Mouse (Mus musculus) lung, postnatal 0 days (tissue): ENCODE data around the gene Gm49601. TPM values are rescaled to one million over a fixed set of nuclear protein-coding genes. Genes with fewer than 3 reads are reported as not detected.
A peak's percentile ranks its signal among the peaks of the same experiment; 100 is the strongest.

Experiments used
- ATAC-seq: fragments of 200-750 bp; cut with Nextera tagmentation; 2 replicates; pipeline ENCODE4 v1.8.0; 2017; ENCODE audit warnings: moderate library complexity
- DNase-seq: peaks from one replicate; pipeline ENCODE4 v3.0.0-alpha.2; 2016; ENCODE audit warnings: low spot score
- H3K27ac ChIP-seq: fragments of 300-500 bp; sonication (generic); 2 replicates; pipeline ENCODE4 v1.5.1; 2014; ENCODE audit warnings: antibody characterized with exemption, mild to moderate bottlenecking, low read length, mixed read lengths
- H3K27me3 ChIP-seq: fragments of 300-500 bp; sonication (generic); replicated peaks from 2 replicates; pipeline ENCODE4 v1.6.1; 2014; ENCODE audit warnings: low read length, mixed read lengths; ENCODE audit not compliant: insufficient read depth
- H3K36me3 ChIP-seq: fragments of 300-500 bp; sonication (generic); 2 replicates; pipeline ENCODE4 v1.6.1; 2014; ENCODE audit warnings: low read length, mixed read lengths; ENCODE audit not compliant: insufficient read depth
- H3K4me1 ChIP-seq: fragments of 300-500 bp; sonication (generic); 2 replicates; pipeline ENCODE4 v1.6.1; 2014; ENCODE audit warnings: antibody characterized with exemption, low read depth, low read length, mixed read lengths; ENCODE audit not compliant: insufficient read depth
- H3K4me2 ChIP-seq: fragments of 300-500 bp; sonication (generic); replicated peaks from 2 replicates; pipeline ENCODE4 v1.6.1; 2014; ENCODE audit warnings: low read depth, mild to moderate bottlenecking, low read length, moderate library complexity, mixed read lengths
- H3K4me3 ChIP-seq: fragments of 300-500 bp; sonication (generic); 2 replicates; pipeline ENCODE4 v1.5.1; 2014; ENCODE audit warnings: low read depth, low read length
- H3K9ac ChIP-seq: fragments of 300-500 bp; sonication (generic); replicated peaks from 2 replicates; pipeline ENCODE4 v1.6.1; 2014; ENCODE audit warnings: low read depth, mild to moderate bottlenecking
- H3K9me3 ChIP-seq: fragments of 300-500 bp; sonication (generic); 2 replicates; pipeline ENCODE4 v1.6.1; 2016; ENCODE audit warnings: low read length, mixed read lengths
- CTCF ChIP-seq: IDR thresholded peaks from 2 replicates; pipeline ENCODE4 v1.5.1; 2016; ENCODE audit warnings: antibody characterized with exemption, mild to moderate bottlenecking
- EP300 ChIP-seq: IDR thresholded peaks from 2 replicates; pipeline ENCODE4 v1.6.1; 2016; ENCODE audit warnings: antibody characterized with exemption, mild to moderate bottlenecking, control low read depth
- WGBS: fragments of 180-500 bp; shearing (Covaris S2); extraction: QIAGEN DNeasy Blood & Tissue Kit; methylation state at CpG from one replicate; pipeline ENCODE4 v1.1.7; 2014; 5-methylcytosine and 5-hydroxymethylcytosine counted together
- polyA plus RNA-seq: library from polyadenylated mRNA; unstranded; fragments of >200 nt; fragmentation: Nextera tagmentation; extraction: Ambion mirVana; gene quantifications from 2 replicates; pipeline ENCODE4 v1.2.1, GENCODE M21; 2015

Gene Gm49601
- 2.2 and 3.1 TPM in 2 replicates for polyA plus RNA-seq

DNA sequence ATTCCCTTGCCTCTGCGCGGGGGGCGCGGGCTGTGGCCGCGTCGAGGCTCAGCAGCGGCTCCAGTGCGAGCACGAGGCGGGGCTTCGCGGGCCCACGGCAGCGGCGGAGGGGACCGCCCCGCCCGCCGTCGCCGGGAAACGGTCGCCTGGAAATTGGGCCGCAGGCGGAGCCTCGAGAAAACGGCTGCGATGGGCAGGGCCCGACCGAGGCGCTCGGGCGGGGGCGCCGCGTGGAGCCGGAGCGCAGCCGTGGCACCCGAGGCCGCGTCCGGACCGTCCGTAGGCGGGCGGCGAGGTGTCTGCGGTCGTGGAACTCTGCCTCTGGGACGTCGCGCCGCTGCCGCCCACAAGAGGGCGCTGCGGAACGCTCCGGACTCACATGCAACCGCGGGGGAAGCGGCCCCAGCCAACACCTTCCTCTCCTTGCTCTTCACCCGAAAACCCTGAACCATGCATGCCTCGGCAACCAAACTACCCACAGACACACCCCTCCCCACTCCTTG is at the start of gene Gm49601:
Gm49601 (minus strand) TSS at position 52 of the 503 bp plus-strand sequence.
- H3K4me2 ChIP-seq = peak within 1 kb of the TSS; percentile 76
- no peak within 1 kb of the TSS for H3K9ac ChIP-seq
- under 1% methylated on average over 34 of the region's 65 CpGs for WGBS
- H3K27me3 ChIP-seq = peaks cover 32% of the 10 kb centered on the region
- peak; percentile 80 for DNase-seq
- H3K27ac ChIP-seq = no peak within 1 kb of the TSS
- ATAC-seq = peak; percentile 76
- peak within 1 kb of the TSS; percentile 41 for H3K4me3 ChIP-seq
- TF ChIP-seq EP300 = no peak
- TF ChIP-seq CTCF = peak; percentile 90
- H3K9me3 ChIP-seq = no peaks in the 10 kb centered on the region
- H3K36me3 ChIP-seq = no peaks in the 10 kb centered on the region
- H3K4me1 ChIP-seq = peaks cover 7% of the 10 kb centered on the region

DNA sequence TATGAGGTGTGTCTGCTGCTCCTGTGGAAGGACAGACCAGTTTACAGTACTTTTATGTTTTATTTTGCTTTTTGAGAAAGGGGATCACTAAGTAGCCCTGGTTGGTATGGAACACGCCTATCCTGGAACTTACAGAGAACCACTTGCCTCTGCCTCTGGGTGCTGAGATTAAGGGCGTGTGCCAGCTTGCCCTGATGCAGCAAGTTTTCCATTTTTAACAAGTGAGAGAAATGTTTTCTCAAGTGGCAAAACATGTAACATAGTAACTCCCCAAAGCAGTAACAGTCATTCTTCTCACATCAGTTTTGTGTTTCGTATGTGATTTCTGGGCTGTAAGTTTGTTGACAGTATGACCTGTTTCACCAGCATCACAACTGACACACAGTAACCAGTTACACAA is 46.8 kb upstream of the Gm49601 start:
- TF ChIP-seq CTCF (no peak), EP300 (no peak)
- H3K4me1 ChIP-seq = no peaks in the 10 kb centered on the region
- no peak overlapping the region for H3K27ac ChIP-seq
- no peak overlapping the region for H3K9ac ChIP-seq
- ATAC-seq (no peak), DNase-seq (no peak)
- WGBS = 60% methylated on average over 3 of the region's 3 CpGs
- H3K4me3 ChIP-seq = no peak overlapping the region
- H3K4me2 ChIP-seq = no peak overlapping the region
- no peaks in the 10 kb centered on the region for H3K36me3 ChIP-seq
- H3K9me3 ChIP-seq = no peaks in the 10 kb centered on the region
- no peaks in the 10 kb centered on the region for H3K27me3 ChIP-seq

DNA sequence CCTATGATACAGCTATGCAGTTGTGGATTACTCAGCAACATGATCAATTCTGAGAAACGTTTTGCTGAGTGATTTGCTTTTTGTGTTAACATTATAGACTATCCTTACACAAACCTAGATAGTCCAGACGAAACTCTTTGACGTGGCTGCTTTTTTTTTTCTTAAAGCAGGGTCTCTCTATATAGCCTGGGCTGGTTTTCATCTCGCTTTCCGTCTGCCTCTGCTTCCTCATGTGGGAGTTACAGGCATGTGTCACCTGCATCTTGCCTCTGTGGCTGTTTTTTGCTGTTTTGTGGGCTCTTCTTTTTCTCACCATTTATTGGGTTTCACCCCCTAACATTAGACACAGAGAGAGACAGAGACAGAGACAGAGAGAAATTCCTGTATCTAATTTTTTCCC is 45.8 kb upstream of the Gm49601 start:
- no peaks in the 10 kb centered on the region for H3K9me3 ChIP-seq
- WGBS = 52% methylated on average over 5 of the region's 5 CpGs
- DNase-seq (no peak), ATAC-seq (no peak)
- H3K27me3 ChIP-seq = no peaks in the 10 kb centered on the region
- no peak overlapping the region for H3K4me2 ChIP-seq
- H3K9ac ChIP-seq = no peak overlapping the region
- H3K4me1 ChIP-seq = no peaks in the 10 kb centered on the region
- TF ChIP-seq EP300 (no peak), CTCF (no peak)
- H3K27ac ChIP-seq = no peak overlapping the region
- no peak overlapping the region for H3K4me3 ChIP-seq
- no peaks in the 10 kb centered on the region for H3K36me3 ChIP-seq

DNA sequence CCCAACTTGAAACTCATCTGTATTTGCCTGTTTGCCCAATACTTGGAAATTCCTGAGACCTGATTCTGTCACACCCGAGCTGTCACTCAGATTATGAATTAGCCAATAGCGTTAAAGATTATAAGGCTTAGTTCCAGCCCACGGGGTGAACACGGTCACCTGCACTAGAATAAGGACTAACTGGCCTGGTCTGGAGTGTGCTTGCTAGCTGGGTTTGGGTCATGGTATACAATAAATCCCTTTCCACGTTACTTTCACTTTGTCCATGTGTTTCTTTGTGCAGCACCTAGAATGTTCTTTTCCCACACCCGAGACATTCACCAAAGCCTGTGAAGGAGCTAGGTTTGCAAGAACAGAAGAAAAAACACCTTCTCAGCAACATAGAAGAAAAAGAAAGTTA is 43.7 kb upstream of the Gm49601 start:
- H3K27me3 ChIP-seq = no peaks in the 10 kb centered on the region
- no peak overlapping the region for H3K4me2 ChIP-seq
- no peak for DNase-seq
- no peak overlapping the region for H3K27ac ChIP-seq
- H3K9me3 ChIP-seq = no peaks in the 10 kb centered on the region
- no peak for ATAC-seq
- H3K4me1 ChIP-seq = no peaks in the 10 kb centered on the region
- H3K4me3 ChIP-seq = no peak overlapping the region
- H3K9ac ChIP-seq = no peak overlapping the region
- H3K36me3 ChIP-seq = no peaks in the 10 kb centered on the region
- WGBS = 56% methylated on average over 6 of the region's 6 CpGs
- TF ChIP-seq CTCF (no peak), EP300 (no peak)

DNA sequence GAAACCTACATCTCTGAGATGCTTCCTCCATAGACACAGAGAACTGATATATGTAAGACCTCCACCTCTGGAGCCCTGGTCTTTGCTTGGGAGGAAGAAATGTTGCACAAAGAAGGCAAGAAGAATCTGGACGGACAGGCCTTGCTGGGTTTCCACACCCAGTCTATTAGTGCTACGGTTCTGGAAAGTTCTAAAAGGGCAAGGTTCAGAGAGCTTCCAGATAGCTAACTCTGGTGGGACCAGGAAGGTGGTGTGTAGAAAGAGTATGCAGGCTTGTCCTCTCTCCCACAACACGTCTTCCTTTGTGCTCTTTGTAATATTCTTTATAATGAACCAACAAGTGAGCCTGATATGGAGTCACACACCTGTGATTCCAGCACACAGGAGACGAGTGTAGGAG is 32.4 kb upstream of the Gm49601 start:
- DNase-seq (no peak), ATAC-seq (no peak)
- no peaks in the 10 kb centered on the region for H3K9me3 ChIP-seq
- no peak overlapping the region for H3K9ac ChIP-seq
- no peak overlapping the region for H3K4me3 ChIP-seq
- 71% methylated on average over 4 of the region's 4 CpGs for WGBS
- no peak overlapping the region for H3K4me2 ChIP-seq
- H3K27ac ChIP-seq = no peak overlapping the region
- no peaks in the 10 kb centered on the region for H3K27me3 ChIP-seq
- no peaks in the 10 kb centered on the region for H3K4me1 ChIP-seq
- TF ChIP-seq CTCF = no peak
- H3K36me3 ChIP-seq = no peaks in the 10 kb centered on the region

DNA sequence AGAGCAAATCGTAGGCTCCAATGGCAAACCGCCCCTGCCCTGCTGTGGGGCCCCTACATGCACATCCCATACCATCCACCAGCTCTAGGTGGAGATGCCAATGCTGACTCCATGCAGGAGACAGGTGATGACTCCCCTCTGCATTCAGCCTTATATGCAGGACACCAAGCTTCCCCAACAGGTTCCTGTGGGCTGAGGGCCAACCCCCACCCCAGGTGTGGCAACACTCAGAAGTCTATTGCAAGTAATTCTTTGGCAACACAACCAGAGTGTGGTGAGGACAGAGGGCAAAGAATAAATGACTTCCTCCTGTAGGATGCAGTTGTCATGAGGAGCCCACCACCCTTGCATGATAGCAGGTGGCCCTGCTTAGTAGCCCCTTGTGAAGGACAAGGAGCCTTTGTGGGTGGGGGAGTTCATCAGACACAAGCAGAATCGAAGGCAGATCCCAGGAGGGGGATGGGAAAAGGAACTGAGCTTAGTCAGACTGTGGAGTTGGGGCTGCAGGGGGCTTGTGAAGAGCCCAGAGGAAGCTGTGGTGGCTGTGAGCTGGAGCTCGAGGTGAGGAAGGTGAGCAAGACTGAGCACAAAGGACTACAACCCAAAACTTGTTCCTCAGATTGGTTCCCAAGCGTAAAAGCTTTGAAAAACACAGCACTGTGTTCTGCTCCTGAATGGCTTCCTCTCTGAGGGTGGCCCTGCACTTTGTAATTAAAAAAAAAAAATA is 29.3 kb upstream of the Gm49601 start:
- no peaks in the 10 kb centered on the region for H3K9me3 ChIP-seq
- H3K9ac ChIP-seq = no peak overlapping the region
- no peak overlapping the region for H3K27ac ChIP-seq
- 63% methylated on average over 5 of the region's 5 CpGs for WGBS
- H3K27me3 ChIP-seq = no peaks in the 10 kb centered on the region
- no peak for TF ChIP-seq EP300
- TF ChIP-seq CTCF = no peak
- no peaks in the 10 kb centered on the region for H3K4me1 ChIP-seq
- no peaks in the 10 kb centered on the region for H3K36me3 ChIP-seq
- DNase-seq (no peak), ATAC-seq (no peak)
- H3K4me3 ChIP-seq = no peak overlapping the region
- no peak overlapping the region for H3K4me2 ChIP-seq
